Mouse (Mus musculus): ENCODE results near the gene Ppp1ca. TPM values are rescaled to one million over a fixed set of nuclear protein-coding genes. Genes with fewer than 3 reads are reported as not detected.

Gene Ppp1ca
- polyA plus RNA-seq, 1 experiment: 819 TPM

DNA sequence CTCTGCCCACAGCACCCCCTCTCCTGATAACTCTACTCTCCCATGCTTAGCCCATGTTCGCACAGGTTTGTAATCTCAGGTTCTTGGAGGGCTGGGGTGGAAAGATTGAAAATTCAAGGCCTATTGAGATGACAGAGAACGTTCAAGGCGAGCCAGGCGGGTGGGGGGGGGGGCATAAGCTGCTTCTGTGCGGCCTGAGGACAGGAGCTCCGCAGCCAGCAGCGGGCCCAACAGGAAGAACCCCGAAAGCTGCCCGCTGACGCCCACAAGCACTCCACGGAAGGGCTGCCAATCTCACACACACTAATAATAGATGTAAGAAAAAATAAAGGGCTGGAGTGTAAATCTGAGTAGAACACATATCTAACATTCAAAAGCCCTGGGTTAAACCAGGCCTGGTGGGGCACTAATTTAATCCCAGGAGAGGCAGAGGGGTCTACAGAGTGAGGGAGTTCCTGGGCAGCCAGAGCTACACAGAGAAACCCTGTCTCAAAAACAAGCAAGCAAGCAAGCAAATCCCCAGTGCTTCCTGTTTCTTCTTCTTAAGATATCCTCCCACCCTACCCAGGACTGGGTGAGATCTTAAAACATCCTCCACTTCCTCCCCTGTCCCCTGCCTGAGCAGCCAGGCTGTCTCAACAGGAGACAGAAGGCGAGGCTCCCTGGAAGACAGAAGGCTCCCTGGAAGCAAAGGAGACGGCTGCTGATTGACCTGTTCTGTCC, 11.9 kb downstream of the Ppp1ca start:
- Histone ChIP-seq H3K4me3 (ENCODE audit: insufficient read depth, poor library complexity, severe bottlenecking) (no peak overlapping the region), H3K27me3 (ENCODE audit: control insufficient read depth, insufficient read depth, insufficient read length) (no peaks in the 10 kb centered on the region), H3K36me3 (ENCODE audit: control insufficient read depth, insufficient read depth) (peaks cover 13% of the 10 kb centered on the region), H3K79me3 (ENCODE audit: low read depth) (peaks cover 14% of the 10 kb centered on the region), H3ac (ENCODE audit: control insufficient read depth, insufficient read length, low read depth) (no peak overlapping the region), H3K79me2 (ENCODE audit: control insufficient read depth, insufficient read depth) (peaks cover 27% of the 10 kb centered on the region)
- no peak for TF ChIP-seq MAX (IDR thresholded peaks at IDR 0.05)
- no peak for TF ChIP-seq MYOD1 (IDR thresholded peaks at IDR 0.05; ENCODE audit: control insufficient read depth, insufficient read length, low read depth)
- no peak for TF ChIP-seq FOSL1 (IDR thresholded peaks at IDR 0.05; ENCODE audit: insufficient read depth, low read length, poor library complexity, severe bottlenecking)
- no peak for TF ChIP-seq CTCF (IDR thresholded peaks at IDR 0.05; ENCODE audit: control insufficient read depth, insufficient read depth, insufficient read length)
- TF ChIP-seq USF1 (IDR thresholded peaks at IDR 0.05; ENCODE audit: low read depth): no peak
- no peak for TF ChIP-seq CEBPB (IDR thresholded peaks at IDR 0.05; ENCODE audit: low read depth)
- no peak for TF ChIP-seq MYOG (IDR thresholded peaks at IDR 0.05; ENCODE audit: control insufficient read depth, extremely low read depth, insufficient read length)

DNA sequence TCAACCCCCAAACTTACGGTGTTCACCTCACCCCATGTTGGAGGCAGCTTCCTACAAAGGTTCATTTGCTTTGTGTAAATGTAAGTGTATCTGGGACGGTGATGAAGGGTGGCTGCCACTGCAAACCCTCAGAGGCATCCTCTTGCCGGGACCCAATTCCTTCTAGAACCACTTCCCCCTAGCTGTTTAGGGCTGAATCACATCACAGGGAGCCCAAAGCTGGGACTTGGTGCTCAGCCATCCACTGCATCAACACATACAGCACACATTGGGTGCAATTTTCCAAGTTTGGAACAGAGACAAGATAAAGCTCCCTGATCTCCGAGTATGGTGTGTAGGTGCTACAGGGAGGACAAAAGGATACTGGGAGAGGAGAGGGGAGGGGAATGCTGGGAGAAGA, 13.0 kb downstream of the Ppp1ca start:
- Histone ChIP-seq H3K79me2 (ENCODE audit: control insufficient read depth, insufficient read depth) (peaks cover 16% of the 10 kb centered on the region), H3K27me3 (ENCODE audit: control insufficient read depth, insufficient read depth, insufficient read length) (no peaks in the 10 kb centered on the region), H3ac (ENCODE audit: control insufficient read depth, insufficient read length, low read depth) (no peak overlapping the region), H3K79me3 (ENCODE audit: low read depth) (peaks cover 10% of the 10 kb centered on the region), H3K36me3 (ENCODE audit: control insufficient read depth, insufficient read depth) (peaks cover 2% of the 10 kb centered on the region), H3K4me3 (ENCODE audit: insufficient read depth, poor library complexity, severe bottlenecking) (no peak overlapping the region)
- TF ChIP-seq CEBPB (IDR thresholded peaks at IDR 0.05; ENCODE audit: low read depth): no peak
- TF ChIP-seq FOSL1 (IDR thresholded peaks at IDR 0.05; ENCODE audit: insufficient read depth, low read length, poor library complexity, severe bottlenecking): no peak
- TF ChIP-seq USF1 (IDR thresholded peaks at IDR 0.05; ENCODE audit: low read depth): no peak
- no peak for TF ChIP-seq CTCF (IDR thresholded peaks at IDR 0.05; ENCODE audit: control insufficient read depth, insufficient read depth, insufficient read length)
- TF ChIP-seq MAX (IDR thresholded peaks at IDR 0.05): no peak
- TF ChIP-seq MYOG (IDR thresholded peaks at IDR 0.05; ENCODE audit: control insufficient read depth, extremely low read depth, insufficient read length): no peak
- no peak for TF ChIP-seq MYOD1 (IDR thresholded peaks at IDR 0.05; ENCODE audit: control insufficient read depth, insufficient read length, low read depth)

DNA sequence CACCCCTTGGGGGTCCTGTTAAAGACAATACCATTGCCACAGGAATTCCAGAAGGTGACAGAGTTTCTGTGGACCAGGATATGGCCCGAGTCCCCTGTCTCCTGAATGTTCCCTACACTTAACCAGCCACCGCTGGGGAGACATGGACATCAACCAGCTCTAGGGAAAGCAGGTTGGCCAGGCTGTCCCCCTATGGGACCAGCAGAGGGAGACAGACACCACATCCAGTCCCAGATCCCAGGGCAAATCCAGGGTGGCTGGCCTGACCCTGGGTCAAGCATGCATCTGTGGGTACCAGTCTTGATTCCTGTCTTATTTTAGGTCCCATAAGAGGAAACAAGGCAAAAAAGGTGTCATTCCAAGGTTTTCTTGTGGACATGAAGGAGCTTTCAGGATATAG, 15.1 kb downstream of the Ppp1ca start:
- no peak for TF ChIP-seq MYOD1 (IDR thresholded peaks at IDR 0.05; ENCODE audit: control insufficient read depth, insufficient read length, low read depth)
- no peak for TF ChIP-seq FOSL1 (IDR thresholded peaks at IDR 0.05; ENCODE audit: insufficient read depth, low read length, poor library complexity, severe bottlenecking)
- peak; percentile 94 for TF ChIP-seq CTCF (IDR thresholded peaks at IDR 0.05; ENCODE audit: control insufficient read depth, insufficient read depth, insufficient read length)
- TF ChIP-seq USF1 (IDR thresholded peaks at IDR 0.05; ENCODE audit: low read depth): no peak
- no peak for TF ChIP-seq CEBPB (IDR thresholded peaks at IDR 0.05; ENCODE audit: low read depth)
- TF ChIP-seq MAX (IDR thresholded peaks at IDR 0.05): no peak
- TF ChIP-seq MYOG (IDR thresholded peaks at IDR 0.05; ENCODE audit: control insufficient read depth, extremely low read depth, insufficient read length): no peak
- Histone ChIP-seq H3ac (ENCODE audit: control insufficient read depth, insufficient read length, low read depth) (no peak overlapping the region), H3K36me3 (ENCODE audit: control insufficient read depth, insufficient read depth) (no peaks in the 10 kb centered on the region), H3K79me3 (ENCODE audit: low read depth) (no peaks in the 10 kb centered on the region), H3K27me3 (ENCODE audit: control insufficient read depth, insufficient read depth, insufficient read length) (no peaks in the 10 kb centered on the region), H3K4me3 (ENCODE audit: insufficient read depth, poor library complexity, severe bottlenecking) (no peak overlapping the region), H3K79me2 (ENCODE audit: control insufficient read depth, insufficient read depth) (peaks cover under 1% of the 10 kb centered on the region)

DNA sequence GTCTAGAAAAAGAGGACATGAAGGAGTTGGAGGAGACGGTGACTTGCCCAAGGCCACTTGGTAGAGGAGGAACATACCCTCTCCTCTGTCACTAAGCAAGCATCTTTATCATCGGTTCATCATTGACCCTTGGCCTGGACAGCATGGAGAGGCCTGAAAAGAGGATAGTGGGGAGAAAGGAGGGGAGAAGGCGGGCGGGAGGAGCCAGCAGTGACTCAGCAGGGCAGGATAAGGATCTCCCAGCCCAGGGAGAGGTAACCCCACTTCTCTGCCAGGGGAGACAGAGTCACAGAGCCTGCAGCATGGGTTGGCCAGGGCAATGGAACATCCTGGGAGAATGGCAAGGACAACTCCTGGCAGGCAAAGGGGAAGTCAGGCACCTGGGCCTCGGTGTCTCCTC, 16.7 kb downstream of the Ppp1ca start:
- no peaks in the 10 kb centered on the region for H3K36me3 ChIP-seq (ENCODE audit: control insufficient read depth, insufficient read depth)
- H3K27me3 ChIP-seq (ENCODE audit: control insufficient read depth, insufficient read depth, insufficient read length): no peaks in the 10 kb centered on the region
- no peak overlapping the region for H3ac ChIP-seq (ENCODE audit: control insufficient read depth, insufficient read length, low read depth)
- TF ChIP-seq USF1 (IDR thresholded peaks at IDR 0.05; ENCODE audit: low read depth) (no peak), CTCF (IDR thresholded peaks at IDR 0.05; ENCODE audit: control insufficient read depth, insufficient read depth, insufficient read length) (no peak), MYOG (IDR thresholded peaks at IDR 0.05; ENCODE audit: control insufficient read depth, extremely low read depth, insufficient read length) (no peak), FOSL1 (IDR thresholded peaks at IDR 0.05; ENCODE audit: insufficient read depth, low read length, poor library complexity, severe bottlenecking) (no peak), CEBPB (IDR thresholded peaks at IDR 0.05; ENCODE audit: low read depth) (no peak), MYOD1 (IDR thresholded peaks at IDR 0.05; ENCODE audit: control insufficient read depth, insufficient read length, low read depth) (no peak), MAX (IDR thresholded peaks at IDR 0.05) (no peak)
- no peak overlapping the region for H3K4me3 ChIP-seq (ENCODE audit: insufficient read depth, poor library complexity, severe bottlenecking)
- no peaks in the 10 kb centered on the region for H3K79me3 ChIP-seq (ENCODE audit: low read depth)
- H3K79me2 ChIP-seq (ENCODE audit: control insufficient read depth, insufficient read depth): peaks cover 6% of the 10 kb centered on the region

DNA sequence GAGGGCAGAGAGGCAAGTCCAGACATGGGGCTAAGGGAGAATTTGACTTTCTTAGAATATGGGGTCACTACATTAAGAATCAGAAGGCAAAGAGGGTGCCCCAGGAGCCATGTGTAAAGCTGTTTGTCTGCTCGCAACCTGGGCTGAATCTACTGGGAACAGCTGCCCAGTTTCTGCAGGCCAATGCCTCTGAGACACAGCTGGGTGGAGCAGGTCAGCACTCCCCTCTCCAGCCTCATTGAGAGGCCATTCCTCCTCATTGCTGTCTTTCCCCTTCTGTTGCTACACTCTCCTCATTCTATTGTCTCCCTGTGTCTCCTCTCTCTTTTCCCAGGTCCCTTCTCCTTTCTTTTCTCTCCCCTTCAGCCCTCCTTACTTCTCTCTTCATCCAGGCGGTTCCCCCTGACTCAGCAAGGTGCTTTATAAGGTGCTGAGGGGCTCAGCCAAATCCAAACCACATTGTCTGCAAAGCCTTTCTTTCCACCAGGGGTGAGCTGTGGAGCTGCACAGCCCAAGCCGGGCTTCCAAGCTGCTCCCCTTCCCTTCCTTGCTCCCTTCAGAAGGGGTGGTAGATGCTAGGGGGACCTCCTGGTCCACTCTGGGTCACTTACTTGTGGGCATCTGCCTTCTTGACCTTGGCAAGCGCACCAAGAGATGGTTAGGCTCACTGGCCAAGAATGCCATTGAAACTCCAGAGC, 20.2 kb downstream of the Ppp1ca start:
- H3K4me3 ChIP-seq (ENCODE audit: insufficient read depth, poor library complexity, severe bottlenecking): no peak overlapping the region

More for the DNA sequence above, 20.2 kb downstream of the Ppp1ca start:
- Histone ChIP-seq H3ac (ENCODE audit: control insufficient read depth, insufficient read length, low read depth) (peak overlapping the region; percentile 48), H3K27me3 (ENCODE audit: control insufficient read depth, insufficient read depth, insufficient read length) (no peaks in the 10 kb centered on the region), H3K79me3 (ENCODE audit: low read depth) (peaks cover 17% of the 10 kb centered on the region), H3K79me2 (ENCODE audit: control insufficient read depth, insufficient read depth) (peaks cover 34% of the 10 kb centered on the region), H3K36me3 (ENCODE audit: control insufficient read depth, insufficient read depth) (peaks cover 6% of the 10 kb centered on the region)
- TF ChIP-seq CEBPB (IDR thresholded peaks at IDR 0.05; ENCODE audit: low read depth) (no peak), USF1 (IDR thresholded peaks at IDR 0.05; ENCODE audit: low read depth) (no peak), MAX (IDR thresholded peaks at IDR 0.05) (no peak), FOSL1 (IDR thresholded peaks at IDR 0.05; ENCODE audit: insufficient read depth, low read length, poor library complexity, severe bottlenecking) (no peak), MYOD1 (IDR thresholded peaks at IDR 0.05; ENCODE audit: control insufficient read depth, insufficient read length, low read depth) (no peak), MYOG (IDR thresholded peaks at IDR 0.05; ENCODE audit: control insufficient read depth, extremely low read depth, insufficient read length) (no peak), CTCF (IDR thresholded peaks at IDR 0.05; ENCODE audit: control insufficient read depth, insufficient read depth, insufficient read length) (no peak)
